Mouse (Mus musculus) T-helper 1 cell (primary cell): ENCODE results near the gene Nos2.

Experiments used
- in situ Hi-C: fragments of 300-600 bp; cut with MboI, MseI; formaldehyde crosslinking; loops from one replicate; pipeline ENCODE4 v1.15.1; 2025; ENCODE audit warnings: high pct_unique_total_duplicates

The Nos2 gene

DNA sequence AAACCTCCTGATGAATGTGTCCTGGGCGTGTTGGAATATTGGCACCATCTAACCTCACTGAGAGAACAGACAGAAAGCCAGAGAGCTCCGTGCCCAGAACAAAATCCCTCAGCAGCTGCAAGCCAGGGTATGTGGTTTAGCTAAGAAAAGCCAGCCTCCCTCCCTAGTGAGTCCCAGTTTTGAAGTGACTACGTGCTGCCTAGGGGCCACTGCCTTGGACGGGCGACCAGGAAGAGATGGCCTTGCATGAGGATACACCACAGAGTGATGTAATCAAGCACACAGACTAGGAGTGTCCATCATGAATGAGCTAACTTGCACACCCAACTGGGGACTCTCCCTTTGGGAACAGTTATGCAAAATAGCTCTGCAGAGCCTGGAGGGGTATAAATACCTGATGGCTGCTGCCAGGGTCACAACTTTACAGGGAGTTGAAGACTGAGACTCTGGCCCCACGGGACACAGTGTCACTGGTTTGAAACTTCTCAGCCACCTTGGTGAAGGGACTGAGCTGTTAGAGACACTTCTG lies at the start of gene Nos2:
TSS of gene Nos2 (plus strand) at position 377 of the 529 bp plus-strand sequence.
- in situ Hi-C loops: no loop called here

DNA sequence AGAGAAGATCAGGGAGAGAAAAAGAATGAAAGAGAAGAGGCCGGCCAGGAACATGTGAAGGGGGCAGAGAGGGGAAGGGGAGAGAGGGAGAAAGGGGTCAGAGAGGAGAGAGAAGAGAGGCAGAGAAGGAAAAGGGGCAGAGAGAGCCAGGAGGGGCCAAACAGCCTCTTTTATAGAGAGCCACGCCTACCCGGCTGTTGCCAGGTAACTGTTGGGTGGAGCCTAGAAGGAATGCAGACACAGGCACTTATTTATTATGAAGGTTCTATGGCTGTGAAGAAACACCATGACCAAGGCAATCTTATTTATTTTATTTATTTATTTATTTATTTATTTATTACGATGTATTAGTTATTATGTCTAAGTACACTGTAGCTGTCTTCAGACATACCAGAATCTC lies 49.7 kb upstream of the Nos2 start:
- in situ Hi-C loops: no loop called here

DNA sequence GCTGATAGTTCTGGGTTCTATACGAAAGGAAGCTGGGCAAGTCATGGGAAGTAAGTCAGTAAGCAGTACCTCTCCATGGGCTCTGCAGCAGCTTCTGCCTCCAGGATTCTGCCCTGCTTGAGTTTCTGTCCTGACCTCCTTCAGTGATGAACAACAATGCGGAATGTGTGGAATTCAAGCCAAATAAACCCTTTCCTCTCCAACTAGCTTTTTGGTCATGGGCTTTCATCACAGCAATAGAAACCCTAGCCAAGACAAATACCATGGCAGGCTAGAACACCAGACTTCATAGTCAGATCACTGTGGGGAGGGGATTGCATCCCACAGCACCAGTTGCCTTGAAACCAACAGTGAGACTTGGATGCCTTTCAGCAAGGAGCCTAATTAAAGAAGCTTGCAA lies 47.8 kb upstream of the Nos2 start:
- in situ Hi-C loops: no loop called here

DNA sequence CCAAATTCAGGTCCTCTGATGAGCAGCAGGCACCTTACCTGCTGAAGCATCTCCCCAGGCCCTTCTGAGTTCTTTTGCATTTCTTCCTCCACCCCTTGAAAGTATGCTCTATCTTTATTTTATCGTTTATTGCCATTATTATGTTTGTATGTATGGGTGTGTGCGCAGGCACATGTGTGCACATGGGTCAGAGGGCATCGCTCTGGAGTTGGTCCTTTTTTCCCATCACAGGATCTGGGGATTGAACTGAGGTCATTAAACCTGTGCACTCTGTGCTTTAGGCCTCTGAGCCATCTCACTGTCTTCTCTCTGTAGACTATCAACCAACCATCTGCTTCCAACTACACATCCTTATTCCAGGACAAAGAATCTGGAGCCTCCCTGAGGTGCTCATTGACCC lies 40.9 kb upstream of the Nos2 start:
- in situ Hi-C loops: no loop called here

DNA sequence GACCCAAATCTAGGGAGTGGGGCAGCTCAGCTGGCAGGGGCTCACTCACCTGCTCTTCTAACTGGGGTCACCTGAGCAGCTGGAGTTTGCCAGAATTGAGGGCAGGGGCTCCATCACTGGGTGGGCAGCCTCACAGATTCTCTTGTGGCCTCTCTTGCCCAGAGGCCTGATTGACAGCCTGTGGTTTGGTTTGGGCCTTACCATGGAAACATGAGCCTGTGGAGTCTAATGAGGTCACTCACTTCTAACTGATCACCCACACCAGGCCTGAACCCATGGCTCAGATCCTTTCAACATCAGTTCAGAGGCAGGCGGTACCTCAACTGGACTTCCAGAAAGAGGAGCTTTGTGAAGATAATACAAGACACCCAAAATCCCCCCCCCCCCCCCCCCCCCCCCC lies 33.9 kb upstream of the Nos2 start:
- in situ Hi-C loops: no loop called here

DNA sequence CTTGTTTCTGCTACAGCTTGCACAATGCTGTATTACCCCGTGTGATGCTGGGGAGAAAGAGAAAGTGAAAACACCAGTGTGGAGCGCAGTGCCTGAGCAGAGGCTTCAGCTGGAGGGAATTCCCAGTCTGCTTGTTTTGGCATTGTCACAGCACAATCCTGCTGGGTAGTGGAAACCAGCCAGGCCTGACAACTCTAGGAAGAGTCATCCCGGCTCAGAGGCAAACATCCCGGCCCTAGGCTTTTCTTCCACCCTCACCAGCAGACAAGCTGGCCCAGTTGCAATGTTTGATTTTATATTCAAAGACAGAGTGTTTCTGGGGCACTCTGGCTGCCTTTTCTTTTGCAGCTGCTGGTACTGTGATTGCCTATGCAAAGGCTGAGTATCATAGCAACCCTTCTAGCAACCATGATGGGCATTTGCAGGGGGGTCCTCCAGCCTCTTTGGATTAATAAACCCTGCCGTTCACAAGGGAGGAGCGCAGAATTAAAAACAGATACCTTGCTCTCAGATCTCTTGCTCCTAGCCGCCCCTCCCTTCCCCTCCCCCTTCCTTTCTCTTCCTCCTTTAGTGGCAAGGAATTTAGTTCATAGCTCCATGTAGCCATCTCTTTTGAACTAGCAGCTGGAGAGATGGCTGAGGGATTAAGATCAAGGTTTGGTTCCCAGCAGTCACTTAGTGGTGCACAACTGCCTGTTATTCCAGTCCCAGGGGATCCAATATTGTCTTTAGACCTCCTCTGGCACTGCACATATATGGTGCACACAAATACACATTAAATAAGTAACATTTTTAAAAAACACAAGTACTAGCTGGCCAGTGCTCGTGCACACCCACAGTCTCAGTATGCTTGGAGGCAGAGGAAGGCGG lies 33.2 kb upstream of the Nos2 start:
- in situ Hi-C loops: no loop called here

DNA sequence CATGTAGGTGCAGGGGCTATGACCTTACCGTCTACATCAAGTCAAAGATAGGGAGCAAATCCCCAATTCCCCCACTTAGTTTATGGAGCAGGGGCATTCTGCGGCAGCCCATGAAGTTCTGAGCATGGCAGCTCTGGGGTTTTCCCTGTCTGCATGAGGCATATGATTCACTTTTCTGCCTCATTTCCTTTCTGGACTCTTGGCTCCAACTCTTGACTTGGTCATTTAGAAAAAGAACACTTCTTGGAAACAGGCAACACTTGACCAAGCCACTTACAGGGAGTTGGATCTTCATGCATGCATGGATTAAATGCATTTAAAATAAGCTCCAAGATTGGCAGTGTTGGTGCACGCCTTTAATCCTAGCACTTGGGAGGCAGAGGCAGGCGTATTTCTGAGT lies 31.4 kb upstream of the Nos2 start:
- in situ Hi-C loops: no loop called here

DNA sequence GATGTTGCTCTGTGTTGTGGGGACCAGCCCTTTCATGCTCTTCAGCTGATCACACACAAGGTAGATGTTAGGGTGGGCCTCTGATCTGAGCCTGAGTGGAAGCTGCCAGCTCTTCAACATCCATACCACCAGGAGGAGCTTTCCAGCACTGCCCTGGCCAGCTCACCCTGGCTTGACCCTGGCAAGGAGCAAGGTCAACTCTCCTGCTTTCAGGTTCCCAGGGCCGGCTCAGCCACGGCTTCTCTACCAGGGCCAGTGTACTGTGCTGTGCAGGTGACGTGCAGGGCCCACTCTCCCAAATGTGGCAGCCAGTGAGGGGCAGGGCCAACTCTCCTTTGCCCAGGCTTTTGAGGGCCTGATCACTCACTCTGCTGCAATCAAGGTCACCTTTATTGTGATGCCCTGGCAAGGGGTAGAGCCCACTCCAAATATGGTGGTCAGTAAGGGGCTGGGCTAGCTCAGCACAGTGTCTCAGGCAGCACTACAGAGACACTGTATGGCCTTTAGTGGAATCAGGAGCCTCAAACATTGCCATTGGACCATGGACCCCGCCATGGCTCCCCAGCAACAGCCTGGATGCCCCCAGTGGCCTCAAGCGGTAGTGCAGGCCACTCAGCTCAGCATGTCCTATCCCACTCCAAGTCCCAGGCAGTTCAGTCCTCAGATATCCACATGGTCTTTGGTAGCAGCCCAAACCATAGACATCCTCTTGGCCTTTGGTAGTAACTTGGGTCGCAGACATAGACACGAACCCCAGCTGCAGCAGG lies 24.0 kb upstream of the Nos2 start:
- in situ Hi-C loops: no loop called here

DNA sequence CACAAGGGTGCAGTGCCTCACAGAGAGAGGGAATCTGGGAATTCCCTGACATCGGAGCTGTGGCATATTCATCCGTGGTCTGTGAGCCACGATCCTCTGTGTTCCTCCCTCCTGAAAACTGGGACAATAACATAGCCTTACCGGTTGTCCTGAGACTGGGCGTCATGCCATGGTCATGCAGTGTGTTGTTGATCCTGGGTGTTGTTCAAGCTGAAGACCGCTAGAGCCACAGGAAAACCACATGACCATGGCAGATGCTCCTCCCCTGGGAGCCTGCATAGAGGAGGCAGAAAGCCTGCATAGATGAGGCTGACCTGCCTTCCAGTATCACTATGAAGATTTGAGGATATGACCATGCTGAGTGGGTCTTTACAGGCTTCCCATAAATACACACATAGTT lies 5.1 kb upstream of the Nos2 start:
- in situ Hi-C loops: no loop called here

DNA sequence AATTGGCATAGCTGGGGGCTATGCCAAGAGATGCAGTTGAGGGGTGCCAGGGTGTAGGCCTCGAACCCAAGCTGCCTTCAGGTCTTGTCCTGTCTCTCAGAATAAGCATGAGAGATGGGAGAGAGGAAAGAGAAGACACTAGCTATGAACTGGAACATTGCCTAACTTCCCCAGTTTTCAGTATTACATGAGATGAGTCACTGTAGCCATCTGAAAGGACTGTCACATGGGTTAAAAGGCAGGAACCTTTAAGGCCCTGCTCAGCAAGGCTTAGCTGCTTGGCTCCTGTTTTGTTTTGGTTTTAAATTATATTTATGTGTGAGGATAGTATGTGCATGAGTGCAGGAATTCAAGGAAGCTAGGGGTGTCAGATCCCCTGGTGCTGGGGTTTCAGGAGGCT lies 4.2 kb upstream of the Nos2 start:
- in situ Hi-C loops: no loop called here

DNA sequence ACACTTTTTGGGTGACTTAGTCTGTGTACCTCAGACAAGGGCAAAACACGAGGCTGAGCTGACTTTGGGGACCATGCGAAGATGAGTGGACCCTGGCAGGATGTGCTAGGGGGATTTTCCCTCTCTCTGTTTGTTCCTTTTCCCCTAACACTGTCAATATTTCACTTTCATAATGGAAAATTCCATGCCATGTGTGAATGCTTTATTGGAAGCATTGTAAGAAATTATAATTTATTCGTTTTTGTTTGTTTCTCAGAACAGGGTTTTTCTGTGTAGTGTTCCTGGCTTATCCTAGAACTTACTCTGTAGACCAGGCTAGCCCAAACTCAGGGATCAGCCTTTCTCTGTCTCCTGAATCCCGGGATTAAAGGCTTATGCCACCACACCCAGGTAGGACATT lies 842 bp upstream of the Nos2 start:
- in situ Hi-C loops: no loop called here

DNA sequence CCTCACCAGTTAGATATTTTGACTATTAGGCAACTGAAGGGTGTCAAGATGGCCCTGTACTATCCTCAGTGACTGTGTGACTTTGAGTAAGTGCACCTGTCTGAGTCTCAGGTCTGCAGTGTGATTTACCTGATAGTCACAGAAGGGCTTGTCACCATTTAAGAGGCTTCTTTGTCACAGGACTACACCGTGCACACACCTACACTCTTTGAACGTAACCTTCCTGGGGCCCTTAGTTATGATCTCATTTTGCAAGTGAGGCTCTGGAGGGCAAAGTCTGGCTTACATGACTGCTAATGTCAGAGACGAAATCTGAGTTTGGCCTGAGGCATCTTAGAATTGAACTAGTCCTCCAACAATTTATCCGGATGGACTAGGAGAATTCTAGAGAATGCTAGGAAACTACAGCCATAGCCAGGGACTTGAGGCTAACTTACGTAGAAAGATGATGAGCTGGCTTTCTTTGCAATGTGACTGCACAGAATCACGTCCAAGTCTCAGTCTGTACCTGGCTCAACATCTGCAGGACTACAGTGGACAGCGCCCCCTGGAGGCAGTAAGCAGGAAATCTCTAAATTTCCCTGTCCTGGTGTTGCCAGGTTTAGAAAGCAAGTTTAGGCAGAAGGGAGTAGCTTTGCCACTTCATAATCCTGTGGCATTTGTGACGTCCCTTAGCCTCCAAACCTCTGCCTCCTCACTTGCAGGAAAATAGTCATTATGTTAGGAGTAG lies 2.3 kb downstream of the Nos2 start:
- in situ Hi-C loops: no loop called here

DNA sequence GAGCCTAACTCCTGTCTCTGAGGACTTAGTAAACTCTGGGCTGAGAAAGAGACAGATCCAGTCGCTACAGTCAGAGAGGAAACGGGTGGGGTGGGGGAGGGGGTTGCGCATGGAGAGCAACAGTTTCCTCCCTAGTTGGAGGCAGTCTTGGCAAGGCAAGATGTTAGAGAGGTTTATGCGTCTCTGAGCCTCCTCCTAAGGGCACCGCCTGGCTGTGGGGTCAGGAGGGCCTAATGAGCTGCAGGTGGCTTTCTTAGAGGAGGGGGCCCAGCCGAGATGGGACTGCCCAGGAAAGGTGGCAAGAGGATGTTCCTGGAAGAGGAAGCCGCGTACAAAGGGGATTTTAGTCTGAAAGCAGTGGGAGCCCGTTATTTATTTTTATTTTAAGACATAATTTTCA lies 3.5 kb downstream of the Nos2 start:
- in situ Hi-C loops: no loop called here

DNA sequence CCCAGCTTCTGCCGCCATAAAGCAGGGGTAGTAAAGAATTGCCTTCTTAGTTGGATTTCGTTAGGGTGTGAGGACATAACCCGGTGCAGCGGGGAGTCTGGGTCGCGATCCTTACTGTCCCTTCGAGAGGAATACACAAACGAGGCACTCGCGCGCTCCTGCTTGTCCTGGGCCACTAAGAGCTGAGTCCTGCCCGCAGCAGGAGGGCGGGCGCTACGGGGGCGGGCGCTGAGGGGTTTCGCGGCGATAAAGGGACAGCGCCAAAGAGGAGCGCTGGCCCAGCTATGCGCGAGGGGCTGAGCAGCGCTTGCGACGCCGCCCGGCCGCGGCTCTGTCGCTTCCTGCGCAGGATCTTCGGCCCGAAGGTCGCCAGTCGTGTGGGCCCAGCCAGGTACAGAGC lies 4.3 kb downstream of the Nos2 start:
- in situ Hi-C loops: no loop called here

DNA sequence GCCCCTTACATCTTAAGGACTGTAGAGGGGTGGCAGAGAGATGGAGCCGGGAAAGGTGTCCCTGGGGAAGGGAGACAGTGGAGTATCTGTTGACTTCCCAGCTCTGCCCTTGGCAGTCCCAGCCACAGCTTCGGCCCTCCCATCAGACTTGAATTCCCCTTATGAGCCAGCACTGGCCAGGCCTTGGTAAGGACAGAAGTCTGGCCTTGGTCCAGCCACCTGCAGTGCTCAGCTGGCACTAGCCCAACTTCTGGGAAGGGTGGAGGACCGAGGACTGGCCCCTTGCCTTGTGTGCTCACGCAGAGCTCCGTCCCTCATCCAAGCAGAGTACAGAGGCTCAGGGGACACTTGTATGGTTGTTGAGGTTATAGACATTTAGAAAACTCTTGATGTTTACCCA lies 8.8 kb downstream of the Nos2 start:
- in situ Hi-C loops: no loop called here

DNA sequence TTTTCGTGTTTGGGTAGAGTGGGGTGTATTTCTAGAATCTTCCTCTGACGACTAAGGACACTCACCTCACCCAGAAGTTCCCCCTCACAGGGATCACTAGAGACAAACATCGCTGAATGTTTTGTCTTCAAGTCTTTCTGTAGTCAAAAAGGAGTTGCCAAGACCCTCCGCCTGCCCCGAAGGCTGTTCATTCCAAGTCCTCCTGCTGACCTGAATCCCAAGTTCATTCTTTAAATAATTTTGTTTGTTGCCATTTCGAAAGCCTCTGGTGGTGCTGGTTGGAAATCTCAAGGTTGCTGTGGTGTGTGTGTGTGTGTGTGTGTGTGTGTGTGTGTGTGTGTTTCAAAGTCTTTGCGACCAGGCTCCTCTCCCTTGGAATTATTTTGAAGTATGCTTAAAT lies 13.7 kb downstream of the Nos2 start:
- in situ Hi-C loops: no loop called here

DNA sequence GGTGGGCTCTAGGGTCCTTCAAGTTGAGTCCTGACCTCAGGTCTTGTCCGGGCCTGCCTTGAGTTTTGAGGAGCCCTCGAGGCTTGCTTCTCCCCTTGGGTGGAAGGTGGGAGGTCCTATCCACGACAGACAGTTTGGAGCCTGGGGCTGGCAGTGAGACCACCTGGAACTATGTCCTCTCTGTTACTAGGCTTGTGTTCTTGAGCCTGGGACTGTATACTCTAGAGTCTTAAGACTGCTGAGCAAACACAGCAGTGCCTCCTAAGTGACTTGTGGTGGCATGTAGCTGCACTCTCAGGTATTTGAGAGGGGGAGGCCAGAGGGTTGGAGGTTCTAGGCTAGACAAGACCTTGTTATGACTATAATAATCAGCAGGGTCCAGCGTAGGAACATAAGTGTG lies 14.1 kb downstream of the Nos2 start:
- in situ Hi-C loops: no loop called here

DNA sequence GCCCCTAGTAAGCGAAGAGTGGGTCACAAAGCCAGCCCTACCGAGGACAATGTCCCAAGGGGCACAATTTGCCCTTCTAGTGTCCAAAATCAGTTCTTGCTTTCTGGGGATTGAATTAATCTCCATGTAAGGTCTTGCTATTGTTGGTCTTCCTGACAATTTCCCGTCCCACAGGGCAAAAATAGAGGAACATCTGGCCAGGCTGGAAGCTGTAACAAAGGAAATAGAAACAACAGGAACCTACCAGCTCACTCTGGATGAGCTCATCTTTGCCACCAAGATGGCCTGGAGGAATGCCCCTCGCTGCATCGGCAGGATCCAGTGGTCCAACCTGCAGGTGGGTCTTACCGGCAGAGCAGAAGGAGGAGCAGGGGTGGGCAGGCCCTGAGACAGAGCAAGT lies 14.6 kb downstream of the Nos2 start:
- in situ Hi-C loops: no loop called here

DNA sequence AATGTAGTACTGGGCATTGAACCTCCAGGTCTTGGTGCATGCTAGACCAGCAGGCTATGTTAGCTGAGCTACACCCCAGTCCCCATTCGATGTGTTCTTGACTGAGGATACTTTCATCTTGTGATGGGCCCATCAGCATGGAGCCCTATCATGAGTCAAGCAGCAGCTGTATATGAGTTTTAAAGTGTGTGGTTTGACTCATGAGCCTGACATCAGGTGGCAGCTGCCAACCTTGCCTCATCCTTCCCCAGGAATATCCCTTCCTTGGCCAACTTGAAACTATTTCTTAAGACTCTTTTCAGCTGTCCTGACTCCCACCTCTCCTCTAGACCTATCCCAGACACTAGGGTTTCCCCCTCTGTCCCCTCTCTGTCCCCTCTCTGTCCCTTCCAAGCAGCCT lies 22.5 kb downstream of the Nos2 start:
- in situ Hi-C loops: no loop called here

DNA sequence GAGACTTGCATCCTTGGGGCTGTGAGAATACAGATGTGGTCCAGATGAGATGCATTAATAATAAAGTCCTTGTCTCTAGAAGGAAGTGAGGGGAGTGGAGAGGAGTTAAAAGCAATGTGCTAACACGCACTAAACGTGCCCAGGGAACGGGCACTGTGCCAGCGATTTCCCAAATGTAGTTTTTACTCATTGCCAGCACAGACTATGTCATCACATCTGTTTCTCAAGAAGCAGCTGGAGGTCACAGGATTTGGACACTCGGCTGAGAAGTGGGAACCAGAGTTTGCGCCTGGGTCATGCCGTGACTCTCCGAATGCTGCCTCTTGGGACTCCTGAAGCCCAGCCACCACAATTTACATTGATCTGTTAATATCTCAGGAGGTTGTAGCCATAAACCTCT lies 29.8 kb downstream of the Nos2 start:
- in situ Hi-C loops: loop anchor here (10.0 kb wide), 1 partner anchor 106 kb away; no protein-coding TSS in a partner anchor

DNA sequence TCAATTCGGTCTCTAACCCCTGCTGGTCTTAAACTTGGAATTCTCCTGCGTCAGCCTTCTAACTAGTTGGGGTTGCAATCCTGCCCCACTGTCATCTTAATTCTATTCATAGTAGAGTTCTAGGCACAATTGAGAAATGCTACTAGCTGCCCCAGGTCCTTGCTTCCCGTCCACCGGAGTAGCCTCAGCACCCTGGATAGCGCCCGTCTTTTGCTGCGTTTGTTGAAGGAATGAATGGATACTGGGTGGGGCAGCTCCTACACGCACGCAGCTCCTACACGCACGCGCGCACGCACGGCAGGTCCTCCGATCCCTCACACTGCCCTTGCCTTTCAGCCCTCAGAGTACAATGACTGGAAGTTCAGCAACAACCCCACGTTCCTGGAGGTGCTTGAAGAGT lies 31.9 kb downstream of the Nos2 start:
- in situ Hi-C loops: loop anchor here (10.0 kb wide), 1 partner anchor 108 kb away; no protein-coding TSS in a partner anchor

DNA sequence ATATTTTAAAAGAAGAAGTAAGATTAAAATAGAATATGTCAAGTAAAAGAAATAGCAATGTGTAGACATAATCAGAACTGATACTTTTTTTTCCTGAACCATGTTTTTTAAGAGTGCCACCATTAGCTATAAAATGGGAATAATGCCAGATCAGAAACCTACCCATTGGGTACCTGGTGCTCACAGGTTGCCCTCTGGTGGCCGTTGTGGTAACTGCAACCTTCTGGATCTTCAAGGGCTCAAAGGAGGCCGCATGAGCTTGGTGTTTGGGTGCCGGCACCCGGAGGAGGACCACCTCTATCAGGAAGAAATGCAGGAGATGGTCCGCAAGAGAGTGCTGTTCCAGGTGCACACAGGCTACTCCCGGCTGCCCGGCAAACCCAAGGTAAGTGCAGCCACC lies 35.7 kb downstream of the Nos2 start:
- in situ Hi-C loops: loop anchor here (10.0 kb wide), 1 partner anchor 111 kb away; no protein-coding TSS in a partner anchor
